Mouse (Mus musculus): ENCODE results near the gene Sema4d.

- TF ChIP-seq POLR2AphosphoS2 (IDR thresholded peaks at IDR 0.05; ENCODE audit: low read length) = no peak
- no peak for TF ChIP-seq ZNF384 (IDR thresholded peaks at IDR 0.05; ENCODE audit: low read depth, low read length)
- no peak for TF ChIP-seq CTCF (IDR thresholded peaks at IDR 0.05 in 2 of 3, conservative IDR thresholded peaks at IDR 0.05 in 1 of 3; ENCODE audit: control insufficient read depth in 1 of 3, insufficient read depth in 1 of 3, low read depth in 2 of 3, low read length in 3 of 3, poor library complexity in 1 of 3, severe bottlenecking in 1 of 3)
- TF ChIP-seq NELFE (IDR thresholded peaks at IDR 0.05; ENCODE audit: low read depth, low read length) = no peak
- no peak for TF ChIP-seq GABPA (IDR thresholded peaks at IDR 0.05; ENCODE audit: low read depth, low read length)
- TF ChIP-seq USF1 (IDR thresholded peaks at IDR 0.05; ENCODE audit: low read depth, low read length) = no peak
- TF ChIP-seq TCF12 (IDR thresholded peaks at IDR 0.05; ENCODE audit: low read depth, low read length) = no peak
Observed at GRCm38 (mm10) chr13:51783857-51784256, 9.7 kb downstream of the Sema4d start.
